Mouse (Mus musculus) testis, postnatal 14 days (tissue): ENCODE measurements around the gene Cxcr2.

Source experiments
- DNase-seq: peaks from one replicate; pipeline ENCODE4 v3.0.0; 2021; ENCODE audit warnings: low spot score

Gene Cxcr2

DNA sequence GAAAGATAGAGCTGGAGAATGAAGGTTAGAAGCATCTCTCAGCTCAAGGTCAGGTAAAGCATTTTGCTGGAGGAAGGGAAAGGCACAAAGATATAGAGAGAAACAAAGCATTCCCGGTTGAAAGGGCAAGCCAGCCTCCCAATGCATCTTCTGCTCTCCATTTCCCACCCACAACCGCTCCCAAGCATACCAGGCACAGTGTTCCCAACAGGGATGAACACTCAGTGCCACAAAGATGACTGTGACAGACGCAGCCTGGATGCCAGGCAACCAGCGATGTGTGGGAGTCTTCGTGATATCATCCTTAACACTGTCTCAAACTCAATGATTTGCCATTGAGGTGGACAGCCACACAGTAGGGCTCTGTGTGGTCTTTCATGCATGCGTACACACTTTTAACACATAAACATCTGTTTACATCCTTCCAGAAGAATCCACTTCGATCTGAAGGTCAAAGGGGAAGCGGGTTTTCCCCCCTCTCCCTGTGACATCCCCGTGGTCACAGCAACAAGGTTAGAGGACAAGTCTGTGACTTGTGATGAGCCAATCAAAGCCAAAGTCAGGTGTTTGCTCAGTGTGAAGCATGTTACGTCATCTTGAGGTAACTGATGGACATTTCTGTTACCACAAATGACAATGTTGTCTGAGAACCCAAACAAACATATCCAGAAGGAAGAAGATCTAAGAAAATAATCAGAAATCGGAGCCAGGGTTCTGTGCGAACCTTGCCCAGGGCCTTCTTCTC, 44.1 kb downstream of the Cxcr2 start:
- DNase-seq = no peak

DNA sequence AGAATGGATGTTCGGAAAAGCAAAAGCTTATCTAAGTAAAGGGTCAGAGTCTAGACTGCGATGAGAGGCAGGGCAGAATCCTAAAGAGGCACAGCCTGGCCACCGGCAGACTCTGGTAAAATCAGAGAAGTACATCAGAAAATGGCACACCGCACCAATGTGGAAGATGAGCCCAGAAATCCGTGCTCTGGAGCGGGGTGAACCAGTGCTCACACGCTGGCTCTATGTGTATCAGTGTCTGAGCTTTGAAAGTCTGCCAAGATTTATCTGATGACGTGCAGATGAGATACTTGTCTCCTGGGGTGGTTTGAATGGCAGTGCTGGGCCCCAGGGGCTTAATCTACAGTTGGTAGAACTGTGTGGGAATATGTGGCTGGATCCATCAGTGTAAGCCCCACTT, 45.3 kb downstream of the Cxcr2 start:
- DNase-seq = no peak

DNA sequence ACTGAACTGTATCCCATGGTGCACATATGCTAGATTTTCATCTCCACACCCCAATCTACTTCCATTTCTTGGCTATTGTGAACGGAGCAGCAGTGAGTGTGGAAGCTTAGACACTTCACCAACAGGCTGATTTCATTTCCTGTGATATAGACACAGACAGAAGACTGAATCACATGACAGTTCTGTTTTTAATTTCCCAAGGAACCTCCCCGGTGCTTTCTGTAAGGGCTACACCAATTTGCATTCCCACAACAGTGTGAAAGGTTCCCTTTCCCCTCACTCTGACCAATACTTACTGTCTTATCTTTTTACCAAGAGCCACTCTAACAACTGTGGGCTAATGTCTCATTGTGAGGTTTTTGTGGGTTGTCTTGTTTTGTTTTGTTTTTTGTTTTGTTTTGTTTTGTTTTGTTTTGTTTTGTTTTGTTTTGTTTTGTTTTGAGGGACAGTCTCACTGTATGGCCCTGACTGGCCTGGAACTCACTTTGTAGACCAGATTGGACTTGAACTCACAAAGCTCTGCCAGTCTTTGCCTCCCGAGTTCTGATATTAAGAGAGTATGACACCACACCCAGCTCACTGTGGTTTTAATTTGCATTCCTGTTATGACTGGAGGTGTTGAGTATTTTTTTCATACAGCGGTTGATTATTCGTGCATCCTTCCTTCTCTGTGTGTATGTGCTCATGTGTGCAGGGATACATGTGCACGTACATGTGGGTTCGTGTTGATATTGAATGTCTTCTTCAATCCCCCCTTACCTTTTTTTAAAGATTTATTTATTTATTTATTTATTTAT, 47.5 kb downstream of the Cxcr2 start:
- DNase-seq = no peak

DNA sequence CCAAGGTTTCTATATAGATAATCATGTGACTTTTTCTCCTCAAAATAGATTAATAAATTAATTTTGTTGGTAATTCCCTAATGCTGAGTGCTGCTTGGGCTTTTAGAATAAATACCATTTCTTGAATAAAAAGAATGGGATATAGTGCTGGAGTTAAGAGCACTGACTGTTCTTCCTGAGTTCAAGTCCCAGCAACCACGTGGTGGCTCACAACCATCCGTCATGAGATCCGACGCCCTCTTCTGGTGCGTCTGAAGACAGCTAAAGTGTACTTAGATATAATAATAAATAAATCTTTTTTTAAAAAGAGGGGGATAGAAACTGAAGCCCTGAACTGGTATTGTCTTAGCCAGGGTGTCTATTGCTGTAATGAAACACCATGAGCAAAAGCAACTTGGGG, 49.7 kb downstream of the Cxcr2 start:
- no peak for DNase-seq

DNA sequence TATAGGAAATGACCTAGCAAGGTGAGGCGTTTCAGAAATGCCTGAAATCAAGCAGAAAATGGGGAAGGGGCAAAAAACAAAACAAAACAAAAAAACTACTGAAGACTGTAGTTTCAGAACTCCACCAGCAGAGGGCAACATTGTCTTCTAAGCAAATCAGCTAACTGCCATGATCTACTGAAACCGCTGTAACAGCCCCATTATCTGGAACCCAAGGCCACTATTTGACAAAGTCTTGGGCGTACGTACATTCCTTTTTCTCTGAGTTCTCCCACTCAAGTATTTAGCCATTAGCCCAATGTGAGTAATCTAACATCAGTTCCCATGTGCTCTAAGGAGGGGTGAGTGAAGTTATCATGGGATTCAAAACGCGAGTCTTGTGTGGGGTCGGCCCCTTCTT, 52.1 kb downstream of the Cxcr2 start:
- DNase-seq = peak; percentile 45

DNA sequence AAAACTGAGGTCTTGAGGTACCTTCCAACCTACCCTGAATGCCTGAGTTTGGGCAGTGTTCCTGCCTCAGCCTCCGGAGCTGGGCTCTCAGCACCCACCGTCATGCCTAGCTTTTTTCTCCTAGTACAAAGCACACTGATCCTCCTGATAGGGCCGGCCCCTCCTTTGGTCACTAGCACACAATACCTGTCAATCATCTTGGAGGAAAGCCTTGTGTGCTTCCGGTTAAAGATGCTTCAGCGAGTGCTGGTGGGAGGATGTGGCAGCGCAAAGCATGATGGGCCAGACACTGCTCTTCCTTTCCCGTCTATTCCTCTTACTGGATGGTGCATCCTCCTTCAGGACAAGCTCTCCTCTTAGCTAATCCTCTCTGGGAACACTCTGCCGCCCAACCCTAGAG, 52.9 kb downstream of the Cxcr2 start:
- DNase-seq = no peak

DNA sequence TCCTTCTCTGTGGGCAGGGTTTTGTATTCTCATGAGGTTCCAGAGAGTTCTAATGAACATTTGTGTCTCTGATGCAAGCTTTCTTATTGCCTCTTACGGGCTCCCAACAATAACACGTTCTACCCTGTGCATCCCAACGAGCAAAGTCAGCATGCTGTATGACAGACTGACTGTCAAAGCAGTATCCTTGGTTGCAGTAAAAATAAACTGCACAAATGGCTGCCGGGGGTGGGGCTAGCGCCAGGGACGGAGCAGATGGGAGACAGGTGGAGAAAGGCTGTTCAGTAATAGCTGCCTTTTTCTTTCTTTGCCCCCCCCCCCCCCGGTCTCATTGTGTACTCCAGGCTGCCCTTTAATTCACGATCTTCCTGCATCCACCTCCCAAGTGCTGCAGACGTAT, 54.1 kb downstream of the Cxcr2 start:
- DNase-seq = no peak

DNA sequence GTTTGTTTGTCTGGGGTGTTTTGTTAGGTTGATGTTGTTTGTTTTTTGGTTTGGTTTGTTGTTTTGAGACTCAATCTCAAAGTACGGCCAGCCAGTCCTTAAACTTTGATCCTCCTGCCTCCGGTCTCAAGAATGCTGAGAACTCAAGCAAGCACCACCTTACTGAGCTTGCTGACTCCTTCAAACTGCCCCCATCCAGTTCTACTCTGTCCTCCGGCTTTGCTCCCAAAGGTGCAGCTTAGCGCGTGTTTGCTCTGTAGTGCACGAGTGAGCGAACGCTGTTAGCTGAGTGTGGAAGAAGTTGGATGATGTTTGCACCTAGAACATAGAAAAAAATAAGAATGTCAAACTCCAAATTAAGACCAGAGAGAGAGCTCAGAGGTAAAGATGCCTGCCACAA, 55.2 kb downstream of the Cxcr2 start:
- no peak for DNase-seq
